Mouse (Mus musculus): ENCODE measurements around the gene Mnat1.
"Not testable (repeated sequence)": the region's sequence is repeated elsewhere in the genome, so short reads cannot be mapped to it uniquely, and the experiment has no call there.

Gene Mnat1

GRCm38 (mm10) chr12:73147236-73147635 lies 23.7 kb downstream of the Mnat1 start:
- no peak for DNase-seq (ENCODE audit: low spot score in 2 of 2)

- DNase-seq (ENCODE audit: low spot score in 2 of 2) = not testable (repeated sequence)
These were observed 27.5 kb downstream of the Mnat1 start for GRCm38 (mm10) chr12:73151038-73151437.

- no peak for DNase-seq (ENCODE audit: low spot score in 2 of 2)
These were observed 30.6 kb downstream of the Mnat1 start for GRCm38 (mm10) chr12:73154150-73154549.

- no peak for DNase-seq (ENCODE audit: low spot score in 2 of 2)
These were observed 36.8 kb downstream of the Mnat1 start for GRCm38 (mm10) chr12:73160341-73160740.

GRCm38 (mm10) chr12:73162408-73163181 lies 39.1 kb downstream of the Mnat1 start:
- DNase-seq (ENCODE audit: low spot score in 2 of 2) = no peak

GRCm38 (mm10) chr12:73170794-73171193 lies 47.3 kb downstream of the Mnat1 start:
- DNase-seq (ENCODE audit: low spot score in 2 of 2) = no peak

- DNase-seq (ENCODE audit: low spot score in 2 of 2) = no peak
These were observed 60.4 kb downstream of the Mnat1 start for GRCm38 (mm10) chr12:73183896-73184295.

GRCm38 (mm10) chr12:73197363-73197762 lies 73.8 kb downstream of the Mnat1 start:
- no peak for DNase-seq (ENCODE audit: low spot score in 2 of 2)

- DNase-seq (ENCODE audit: low spot score in 2 of 2) = no peak
These were observed 74.9 kb downstream of the Mnat1 start for GRCm38 (mm10) chr12:73198451-73198850.

- DNase-seq (ENCODE audit: low spot score in 2 of 2) = no peak
These were observed 75.9 kb downstream of the Mnat1 start for GRCm38 (mm10) chr12:73199375-73199774.

GRCm38 (mm10) chr12:73201587-73201986 lies 78.1 kb downstream of the Mnat1 start:
- peak; percentile 36 to 48 for DNase-seq (ENCODE audit: low spot score in 2 of 2)

GRCm38 (mm10) chr12:73205710-73206649 lies 82.5 kb downstream of the Mnat1 start:
- no peak for DNase-seq (ENCODE audit: low spot score in 2 of 2)

GRCm38 (mm10) chr12:73207008-73207407 lies 83.5 kb downstream of the Mnat1 start:
- DNase-seq (ENCODE audit: low spot score in 2 of 2) = no peak

GRCm38 (mm10) chr12:73207461-73207860 lies 83.9 kb downstream of the Mnat1 start:
- no peak for DNase-seq (ENCODE audit: low spot score in 2 of 2)

- no peak for DNase-seq (ENCODE audit: low spot score in 2 of 2)
These were observed 85.0 kb downstream of the Mnat1 start for GRCm38 (mm10) chr12:73208518-73208917.

GRCm38 (mm10) chr12:73209117-73209516 lies 85.6 kb downstream of the Mnat1 start:
- DNase-seq (ENCODE audit: low spot score in 2 of 2) = no peak

GRCm38 (mm10) chr12:73210454-73210853 lies 86.9 kb downstream of the Mnat1 start:
- DNase-seq (ENCODE audit: low spot score in 2 of 2) = no peak

GRCm38 (mm10) chr12:73215773-73216172 lies 92.3 kb downstream of the Mnat1 start:
- no peak for DNase-seq (ENCODE audit: low spot score in 2 of 2)

- DNase-seq (ENCODE audit: low spot score in 2 of 2) = no peak
These were observed 95.1 kb downstream of the Mnat1 start for GRCm38 (mm10) chr12:73218632-73219031.

- DNase-seq (ENCODE audit: low spot score in 2 of 2) = no peak
These were observed 97.7 kb downstream of the Mnat1 start for GRCm38 (mm10) chr12:73221235-73221634.

GRCm38 (mm10) chr12:73223872-73224271 lies 100.4 kb downstream of the Mnat1 start:
- no peak for DNase-seq (ENCODE audit: low spot score in 2 of 2)

- DNase-seq (ENCODE audit: low spot score in 2 of 2) = no peak
These were observed 104.9 kb downstream of the Mnat1 start for GRCm38 (mm10) chr12:73228427-73228826.

- DNase-seq (ENCODE audit: low spot score in 2 of 2) = no peak
These were observed 106.7 kb downstream of the Mnat1 start for GRCm38 (mm10) chr12:73230196-73230595.

All from spleen, postnatal 36 days (tissue).